Mouse (Mus musculus) bone marrow macrophage, adult 2 months (primary cell): ENCODE measurements around the gene Pde4d. TPM values are rescaled to one million over a fixed set of nuclear protein-coding genes. Genes with fewer than 3 reads are reported as not detected.

Experiments used
- H3K27ac ChIP-seq: 2 replicates; pipeline ENCODE4 v1.5.1; 2012; ENCODE audit warnings: low read depth, low read length; ENCODE audit not compliant: insufficient read depth
- H3K4me1 ChIP-seq: 2 replicates; pipeline ENCODE4 v1.6.1; 2012; ENCODE audit warnings: low read length; ENCODE audit not compliant: control insufficient read depth, insufficient read depth
- H3K4me3 ChIP-seq: 2 replicates; pipeline ENCODE4 v1.5.1; 2012; ENCODE audit warnings: mild to moderate bottlenecking, low read length, moderate library complexity; ENCODE audit not compliant: insufficient read depth
- CTCF ChIP-seq: IDR thresholded peaks from 2 replicates; pipeline ENCODE4 v1.5.1; 2012; ENCODE audit warnings: low read depth, mild to moderate bottlenecking, low read length, moderate library complexity
- POLR2A ChIP-seq: IDR thresholded peaks from 2 replicates; pipeline ENCODE4 v1.6.1; 2012; ENCODE audit warnings: mild to moderate bottlenecking, low read depth, low read length, borderline replicate concordance
- polyA plus RNA-seq: library from polyadenylated mRNA; stranded (reverse); fragments of >200 nt; gene quantifications from 2 replicates; pipeline ENCODE4 v1.2.4, GENCODE M21; 2012; ENCODE audit not compliant: missing spikeins, insufficient read depth, insufficient read length

Pde4d gene
- polyA plus RNA-seq, 1 experiment, result 1.8 TPM

- Histone ChIP-seq H3K4me1 (no peaks in the 10 kb centered on the region), H3K27ac (no peak overlapping the region), H3K4me3 (no peak overlapping the region)
- no peak for TF ChIP-seq CTCF
Measured at GRCm38 (mm10) chr13:109746492-109746891, 1296.7 kb downstream of the Pde4d start.

GRCm38 (mm10) chr13:109752236-109752863 lies 1302.6 kb downstream of the Pde4d start:
- H3K27ac ChIP-seq, result no peak overlapping the region
- H3K4me1 ChIP-seq, result no peaks in the 10 kb centered on the region
- TF ChIP-seq CTCF (no peak), POLR2A (no peak)
- H3K4me3 ChIP-seq, result no peak overlapping the region

GRCm38 (mm10) chr13:109756854-109757253 lies 1307.1 kb downstream of the Pde4d start:
- Histone ChIP-seq H3K27ac (no peak overlapping the region), H3K4me1 (peaks cover 3% of the 10 kb centered on the region; the same call in 1 of the 2 replicates), H3K4me3 (no peak overlapping the region)
- TF ChIP-seq CTCF (no peak), POLR2A (no peak)

- no peak overlapping the region for H3K27ac ChIP-seq
- H3K4me1 ChIP-seq, result peaks cover 3% of the 10 kb centered on the region; the same call in 1 of the 2 replicates
- no peak overlapping the region for H3K4me3 ChIP-seq
- TF ChIP-seq POLR2A (no peak), CTCF (peak; percentile 69)
Measured at GRCm38 (mm10) chr13:109759201-109759600, 1309.5 kb downstream of the Pde4d start.

- TF ChIP-seq CTCF (no peak), POLR2A (no peak)
- Histone ChIP-seq H3K27ac (no peak overlapping the region), H3K4me1 (peaks cover 3% of the 10 kb centered on the region; the same call in 1 of the 2 replicates), H3K4me3 (no peak overlapping the region)
Measured at GRCm38 (mm10) chr13:109761081-109761480, 1311.3 kb downstream of the Pde4d start.

GRCm38 (mm10) chr13:109774791-109775190 lies 1325.0 kb downstream of the Pde4d start:
- no peaks in the 10 kb centered on the region; the same call in 1 of the 2 replicates for H3K4me1 ChIP-seq
- TF ChIP-seq CTCF (no peak), POLR2A (no peak)
- no peak overlapping the region for H3K27ac ChIP-seq
- H3K4me3 ChIP-seq, result no peak overlapping the region

GRCm38 (mm10) chr13:109775197-109775596 lies 1325.4 kb downstream of the Pde4d start:
- no peak for TF ChIP-seq CTCF
- TF ChIP-seq POLR2A, result no peak
- H3K4me3 ChIP-seq, result no peak overlapping the region
- H3K4me1 ChIP-seq, result no peaks in the 10 kb centered on the region; the same call in 1 of the 2 replicates
- no peak overlapping the region for H3K27ac ChIP-seq

- Histone ChIP-seq H3K27ac (no peak overlapping the region), H3K4me3 (0 out of 2 replicates have a peak overlapping the region, but pooled peaks have one; percentile 12), H3K4me1 (no peaks in the 10 kb centered on the region; the same call in 1 of the 2 replicates)
- peak; percentile 69; the same call in 1 of the 2 replicates for TF ChIP-seq CTCF
- TF ChIP-seq POLR2A, result no peak
Measured at GRCm38 (mm10) chr13:109776116-109776515, 1326.4 kb downstream of the Pde4d start.

- no peak overlapping the region for H3K27ac ChIP-seq
- no peak overlapping the region for H3K4me3 ChIP-seq
- TF ChIP-seq POLR2A (no peak), CTCF (no peak)
- no peaks in the 10 kb centered on the region; the same call in 1 of the 2 replicates for H3K4me1 ChIP-seq
Measured at GRCm38 (mm10) chr13:109776995-109777394, 1327.2 kb downstream of the Pde4d start.

GRCm38 (mm10) chr13:109777441-109777840 lies 1327.7 kb downstream of the Pde4d start:
- Histone ChIP-seq H3K27ac (no peak overlapping the region), H3K4me1 (no peaks in the 10 kb centered on the region; the same call in 1 of the 2 replicates), H3K4me3 (no peak overlapping the region)
- no peak for TF ChIP-seq CTCF
- TF ChIP-seq POLR2A, result no peak
